Mouse (Mus musculus): ENCODE measurements at regions not wholly inside any gene's neighbourhood (a gene's known extent, or its start where the extent isn't known, plus 50 kb on each side); places are given as distances from the start of the nearest gene placed in this dataset.

DNA sequence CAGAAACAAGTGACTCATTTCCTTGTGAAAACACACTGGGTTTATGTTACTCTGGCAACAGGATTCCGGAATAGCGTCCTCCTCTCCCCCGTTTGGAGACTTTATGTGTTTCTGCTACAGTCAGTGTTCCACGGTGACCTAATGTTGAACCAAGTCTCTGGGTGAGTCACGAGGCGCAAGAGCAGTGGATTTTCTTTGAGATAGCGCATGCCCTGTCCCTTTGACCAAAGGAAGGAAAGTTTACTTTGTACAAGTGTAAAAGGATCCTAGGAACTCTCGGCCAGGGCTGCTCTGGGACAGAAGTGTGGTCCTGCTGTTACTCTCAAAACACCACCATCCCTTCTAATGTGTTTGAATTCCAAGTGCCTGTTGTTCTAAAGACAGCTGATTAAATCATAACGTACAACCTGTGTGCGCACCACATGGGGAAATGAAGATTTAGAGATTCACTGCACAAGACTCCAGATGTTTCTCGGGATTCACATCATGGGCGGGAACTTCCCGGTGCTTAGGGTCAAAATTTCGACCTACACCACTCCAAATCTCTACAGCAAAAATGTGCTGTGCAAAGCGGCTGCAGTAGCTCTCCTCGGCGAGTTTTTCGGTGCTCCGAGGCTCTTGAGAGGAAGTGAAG lies 176.1 kb upstream of the Rbms1 start:
- TF ChIP-seq MAX (IDR thresholded peaks at IDR 0.05) = peak; percentile 83
- no peak for TF ChIP-seq CTCF (IDR thresholded peaks at IDR 0.05; ENCODE audit: control insufficient read depth, insufficient read depth, insufficient read length)
- TF ChIP-seq USF1 (IDR thresholded peaks at IDR 0.05; ENCODE audit: low read depth) = peak; percentile 83
- TF ChIP-seq MYOD1 (IDR thresholded peaks at IDR 0.05; ENCODE audit: control insufficient read depth, insufficient read length, low read depth) = no peak
- peak; percentile 70 for TF ChIP-seq FOSL1 (IDR thresholded peaks at IDR 0.05; ENCODE audit: insufficient read depth, low read length, poor library complexity, severe bottlenecking)
- peak; percentile 9 for TF ChIP-seq CEBPB (IDR thresholded peaks at IDR 0.05; ENCODE audit: low read depth)
- no peak for TF ChIP-seq MYOG (IDR thresholded peaks at IDR 0.05; ENCODE audit: control insufficient read depth, extremely low read depth, insufficient read length)

Data from C2C12 (cell line).